Mouse (Mus musculus): ENCODE measurements at regions not wholly inside any gene's neighbourhood (a gene's known extent, or its start where the extent isn't known, plus 50 kb on each side); places are given as distances from the start of the nearest gene placed in this dataset.
"Not testable (repeated sequence)": the region's sequence is repeated elsewhere in the genome, so short reads cannot be mapped to it uniquely, and the experiment has no call there.

GRCm38 (mm10) chr12:16374331-16374996, 236.3 kb downstream of the Lpin1 start:
- no peak for DNase-seq (ENCODE audit: low spot score)

- no peak for DNase-seq (ENCODE audit: low spot score)
Measured at GRCm38 (mm10) chr12:16370061-16370460, 240.7 kb downstream of the Lpin1 start.

DNA sequence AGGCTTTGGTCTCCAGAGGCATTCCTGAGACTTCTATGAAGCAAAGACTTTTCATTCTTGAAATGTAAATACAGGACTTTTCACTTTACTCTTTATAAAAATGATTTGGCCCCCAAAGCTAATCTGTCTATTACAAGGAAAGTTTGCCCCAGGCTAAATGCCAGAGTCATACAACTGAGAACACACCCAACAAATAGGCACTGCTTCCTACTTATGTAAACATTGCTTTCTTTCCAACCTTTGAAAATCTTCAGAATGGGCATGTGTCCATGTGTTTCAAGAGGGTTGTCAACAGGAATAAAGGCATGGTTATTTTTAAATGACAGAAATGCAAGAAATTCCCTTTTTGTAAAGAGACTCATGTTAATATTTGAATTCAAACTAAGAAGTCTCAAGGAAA, 248.4 kb downstream of the Lpin1 start:
- no peak for DNase-seq (ENCODE audit: low spot score)

DNA sequence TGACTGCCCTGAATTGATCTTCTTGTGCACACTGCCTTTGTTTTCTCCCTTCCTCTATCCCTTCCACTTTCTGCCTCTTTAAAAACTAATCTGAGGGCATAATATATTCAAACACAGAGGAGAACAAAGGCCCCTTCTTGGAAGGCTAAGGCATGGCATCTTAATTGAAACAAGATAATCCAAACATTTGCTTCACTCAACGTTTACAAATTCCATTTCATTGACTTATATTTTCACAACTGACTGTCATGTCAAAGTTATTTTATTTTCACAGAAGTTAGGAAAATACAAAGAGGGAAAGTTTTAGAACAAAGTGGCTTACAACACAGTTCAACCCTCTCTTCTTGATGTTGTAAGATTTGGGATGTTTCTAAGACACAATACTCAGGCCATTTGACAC, 251.9 kb downstream of the Lpin1 start:
- no peak for DNase-seq (ENCODE audit: low spot score)

DNA sequence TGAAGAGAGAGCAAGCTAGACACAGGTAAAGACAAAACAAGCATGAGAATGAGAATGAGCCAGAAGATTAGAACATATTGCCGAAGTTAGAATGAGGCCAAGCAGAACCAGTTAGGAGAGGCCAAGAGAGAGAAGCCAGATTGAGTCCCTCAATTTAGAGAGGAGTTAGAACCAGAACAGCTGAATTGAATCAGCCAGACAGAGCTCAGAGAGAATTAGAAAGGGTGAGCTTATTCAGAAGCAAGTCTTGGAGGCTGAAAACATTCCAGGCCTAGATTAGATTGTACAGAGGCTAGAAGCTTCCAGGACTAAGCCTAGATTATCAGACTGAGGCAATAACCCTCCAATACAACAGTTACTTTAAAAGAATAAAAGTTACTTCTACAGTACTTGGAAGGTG, 256.1 kb downstream of the Lpin1 start:
- DNase-seq (ENCODE audit: low spot score): no peak

DNA sequence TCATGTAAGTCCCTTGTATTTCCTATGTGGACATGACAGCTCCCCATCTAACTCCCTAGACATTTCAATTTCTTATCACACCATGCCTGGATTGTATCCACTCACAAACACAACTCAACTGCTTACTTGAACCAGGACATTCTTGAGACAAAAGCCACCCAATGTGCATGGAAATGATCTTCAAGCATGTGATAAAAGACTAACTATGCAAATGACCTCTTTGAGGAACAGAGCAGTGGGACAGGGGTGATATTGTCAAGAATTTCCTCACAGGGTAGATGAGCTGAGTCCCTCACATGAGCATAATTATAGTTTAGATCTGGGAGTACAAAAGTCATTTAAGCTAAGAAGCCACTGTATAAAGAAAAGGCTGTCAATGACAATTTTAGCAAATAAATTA, 259.0 kb downstream of the Lpin1 start:
- no peak for DNase-seq (ENCODE audit: low spot score)

GRCm38 (mm10) chr12:16349310-16349709, 261.5 kb downstream of the Lpin1 start:
- no peak for DNase-seq (ENCODE audit: low spot score)

GRCm38 (mm10) chr12:16344021-16344420, 266.7 kb downstream of the Lpin1 start:
- DNase-seq (ENCODE audit: low spot score): no peak

DNA sequence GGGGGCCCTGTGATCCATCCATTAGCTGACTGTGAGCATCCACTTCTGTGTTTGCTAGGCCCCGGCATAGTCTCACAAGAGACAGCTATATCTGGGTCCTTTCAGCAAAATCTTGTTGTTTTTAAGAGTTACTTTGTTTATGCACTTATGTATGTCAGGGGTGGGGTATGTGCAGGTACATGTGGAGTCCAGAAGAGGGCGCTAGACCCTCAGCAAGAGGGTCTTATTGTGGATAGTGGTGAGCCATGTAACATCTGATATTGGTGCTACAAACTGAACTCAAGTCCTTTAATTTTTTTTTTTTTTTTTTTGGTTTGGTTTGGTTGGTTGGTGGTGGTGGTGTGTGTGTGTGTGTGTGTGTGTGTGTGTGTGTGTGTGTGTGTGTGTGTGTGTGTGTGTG, 268.7 kb downstream of the Lpin1 start:
- not testable (repeated sequence) for DNase-seq (ENCODE audit: low spot score)

DNA sequence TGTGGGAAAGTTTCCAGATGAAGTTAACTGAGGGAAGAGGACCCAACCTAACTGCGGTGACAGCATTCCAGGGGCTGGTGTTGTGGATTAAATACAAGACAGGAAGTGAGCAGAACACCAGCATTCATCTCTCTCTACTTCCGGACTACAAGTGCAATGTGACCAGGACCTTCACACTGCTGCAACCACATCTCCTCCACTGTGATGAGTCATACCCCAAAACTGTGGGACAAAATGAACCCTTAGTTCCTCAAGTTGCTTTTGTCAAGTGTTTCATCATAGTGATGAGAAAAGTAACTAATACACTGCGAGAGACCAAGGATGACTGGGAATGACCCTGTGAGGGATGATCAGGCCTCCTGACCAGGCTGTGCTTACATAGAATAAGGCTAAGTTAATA, 279.3 kb downstream of the Lpin1 start:
- DNase-seq (ENCODE audit: low spot score): no peak

DNA sequence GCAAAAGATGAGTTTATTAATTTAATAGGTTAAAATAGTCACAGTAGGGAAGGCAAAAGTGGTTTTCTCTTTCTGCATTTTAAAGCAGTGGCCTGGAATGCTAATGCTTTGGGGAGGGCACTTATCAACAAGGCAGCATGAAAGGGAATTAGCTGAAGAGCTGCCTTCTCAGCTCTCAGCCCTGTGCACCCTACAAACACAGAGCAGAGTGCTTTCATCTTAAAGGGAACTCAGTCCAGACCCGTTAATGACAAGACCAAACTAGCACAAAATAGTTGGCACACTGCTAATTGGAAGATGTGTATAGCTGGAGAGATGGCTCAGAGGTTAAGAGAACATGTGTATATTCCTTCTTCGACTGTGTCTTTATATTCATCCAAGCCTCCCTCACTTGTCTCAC, 281.6 kb downstream of the Lpin1 start:
- no peak for DNase-seq (ENCODE audit: low spot score)

- no peak for DNase-seq (ENCODE audit: low spot score)
Measured at GRCm38 (mm10) chr12:16320536-16321402, 290.0 kb downstream of the Lpin1 start.

DNA sequence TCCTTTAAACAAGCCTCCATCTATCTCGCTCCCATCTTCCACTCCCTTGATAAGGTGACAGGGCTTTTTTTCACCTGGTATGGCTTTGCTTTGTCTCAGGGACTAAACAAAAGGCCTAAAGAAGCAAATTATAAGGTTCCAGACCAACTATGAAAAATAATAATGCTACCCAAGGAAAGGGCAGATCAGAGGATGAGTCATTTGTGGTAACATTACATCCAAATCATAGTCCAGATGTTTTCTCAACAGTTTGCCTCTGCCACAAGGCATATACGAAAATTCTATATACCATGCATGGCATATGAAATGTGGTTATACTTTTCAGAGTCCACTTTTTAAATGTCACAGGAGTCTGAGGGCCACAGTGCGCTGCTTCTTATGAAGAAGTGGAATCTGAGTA, 302.7 kb downstream of the Lpin1 start:
- DNase-seq (ENCODE audit: low spot score): no peak

DNA sequence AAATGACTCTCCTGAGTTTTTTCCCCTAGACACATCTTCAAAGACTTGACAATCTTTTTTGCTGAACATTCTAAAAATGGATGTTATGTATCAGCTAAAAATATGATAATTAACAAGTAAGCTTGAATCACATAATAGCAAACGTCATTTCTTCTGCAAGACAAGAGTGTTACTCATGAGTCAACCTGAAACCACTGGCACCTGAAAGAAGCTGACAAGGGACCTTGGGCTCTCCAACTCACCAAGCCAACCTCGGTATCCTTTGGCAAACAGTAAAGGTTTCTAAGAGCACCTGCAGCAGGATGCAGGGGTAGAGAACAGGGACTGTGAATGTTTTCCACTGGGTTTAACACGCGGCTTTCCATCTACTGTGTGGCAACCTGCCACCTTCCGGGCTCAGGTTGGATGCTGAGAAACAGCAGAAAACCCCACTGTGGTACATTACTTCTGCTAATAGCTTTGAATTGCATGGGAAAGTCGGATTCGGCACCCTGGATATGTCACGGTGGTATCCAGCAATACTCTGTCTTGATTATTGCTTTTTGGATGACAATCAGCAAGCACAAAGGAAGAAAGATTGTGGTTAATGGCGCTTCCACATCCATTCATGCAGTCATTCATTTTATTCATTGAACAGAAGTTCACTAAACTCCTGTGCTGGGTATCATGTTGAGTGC, 305.9 kb downstream of the Lpin1 start:
- DNase-seq (ENCODE audit: low spot score): no peak

DNA sequence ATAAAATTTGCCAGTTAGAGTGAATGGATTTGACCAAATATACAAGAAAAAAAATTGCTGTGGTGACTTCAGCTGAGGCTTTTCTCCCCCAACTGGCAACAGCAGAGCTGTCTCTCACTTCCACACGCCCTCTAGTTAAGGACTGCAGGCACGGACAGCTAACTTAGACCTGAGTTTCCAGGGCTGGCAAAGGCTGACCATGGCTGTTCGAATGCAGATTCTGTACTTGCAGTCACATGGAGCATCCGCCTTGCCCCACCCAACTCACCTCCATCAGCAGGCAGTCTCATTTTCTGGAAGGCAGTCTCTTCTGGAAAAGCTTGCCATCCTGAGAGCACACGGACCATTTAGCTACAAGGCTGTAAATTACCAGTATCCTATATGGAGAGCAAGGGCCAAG, 325.7 kb downstream of the Lpin1 start:
- no peak for DNase-seq (ENCODE audit: low spot score)

DNA sequence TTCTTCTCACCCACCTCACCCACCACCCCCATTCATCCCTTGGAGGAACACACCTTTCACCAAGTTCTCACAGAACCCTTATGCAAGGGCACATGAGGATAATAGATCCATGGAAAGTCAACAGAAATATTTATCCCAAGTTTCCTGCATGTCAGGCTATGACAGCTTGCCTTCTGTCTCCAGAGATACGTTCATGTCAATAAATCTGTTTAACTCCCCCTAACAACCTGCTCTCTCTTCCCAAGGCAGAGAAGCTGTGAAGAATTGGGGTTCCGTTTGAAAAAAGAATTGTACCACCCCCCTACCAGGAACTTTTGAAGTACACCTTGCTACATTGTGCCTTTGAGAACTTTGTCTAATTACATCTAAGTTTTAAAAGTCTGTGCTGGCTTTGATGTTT, 331.6 kb downstream of the Lpin1 start:
- DNase-seq (ENCODE audit: low spot score): no peak

DNA sequence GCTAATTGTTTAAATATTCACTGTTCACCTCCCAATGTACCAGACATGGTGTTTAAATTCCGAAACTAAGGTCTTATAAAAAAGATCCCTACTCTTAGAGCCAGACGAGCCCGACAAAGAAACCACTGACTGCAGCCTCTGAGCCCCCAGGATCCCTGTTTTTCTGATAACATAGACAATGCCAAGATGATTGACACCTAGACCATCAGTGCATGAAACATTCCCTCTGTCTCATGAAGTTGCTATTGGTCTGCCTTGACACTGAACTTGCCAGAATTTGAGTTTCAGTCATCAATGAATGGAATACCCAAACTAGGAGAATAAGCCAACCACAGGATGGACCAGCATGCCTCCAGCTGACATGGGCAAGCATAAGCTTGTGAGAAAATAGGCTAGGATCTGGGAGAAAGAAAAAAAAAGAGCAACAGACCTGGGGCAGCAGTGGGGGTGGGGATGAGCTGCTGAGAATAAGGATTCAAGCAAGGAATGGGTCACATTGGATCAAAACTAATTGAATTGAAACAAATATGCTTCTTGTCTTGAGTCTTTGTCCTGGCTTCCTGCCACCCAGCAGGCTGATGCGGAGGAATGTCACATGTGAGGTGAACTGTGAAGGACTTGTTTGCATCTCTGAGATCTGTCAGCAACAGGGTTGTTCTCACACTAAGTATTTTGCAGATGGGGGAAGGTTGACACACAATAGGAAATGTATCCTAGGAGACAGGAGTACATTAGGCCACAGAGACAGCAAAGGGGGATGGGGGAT, 333.0 kb downstream of the Lpin1 start:
- DNase-seq (ENCODE audit: low spot score): peak; percentile 51

GRCm38 (mm10) chr12:16277144-16277543, 333.6 kb downstream of the Lpin1 start:
- no peak for DNase-seq (ENCODE audit: low spot score)

GRCm38 (mm10) chr12:16276301-16276700, 334.5 kb downstream of the Lpin1 start:
- DNase-seq (ENCODE audit: low spot score): no peak

DNA sequence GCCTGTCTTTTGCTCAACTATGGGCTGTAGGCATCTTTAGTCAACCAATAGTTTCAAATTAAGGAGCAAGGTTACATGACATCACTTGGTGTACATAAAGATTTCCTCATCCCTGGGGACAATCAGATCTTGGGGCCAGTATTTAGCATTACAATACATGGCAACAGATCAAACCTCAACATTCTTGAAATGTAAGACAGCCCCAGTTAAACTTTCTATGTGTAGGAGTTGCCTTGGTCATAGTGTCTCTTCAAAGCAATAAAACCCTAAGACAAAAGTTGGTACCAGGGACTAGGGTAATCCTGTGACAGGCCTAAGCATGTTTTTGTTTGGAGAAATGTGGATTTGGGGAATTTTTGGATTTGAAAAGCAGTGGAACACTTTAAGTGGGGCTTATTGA, 338.3 kb downstream of the Lpin1 start:
- DNase-seq (ENCODE audit: low spot score): no peak

GRCm38 (mm10) chr12:16270876-16271275, 339.9 kb downstream of the Lpin1 start:
- DNase-seq (ENCODE audit: low spot score): no peak

GRCm38 (mm10) chr12:16269706-16270105, 341.1 kb downstream of the Lpin1 start:
- DNase-seq (ENCODE audit: low spot score): peak; percentile 25

All from retina, embryonic 14.5 days (tissue).